Mouse (Mus musculus) midbrain, embryonic 10.5 days (tissue): ENCODE measurements around the gene Arsk. TPM values are rescaled to one million over a fixed set of nuclear protein-coding genes. Genes with fewer than 3 reads are reported as not detected.

Experiments used
- DNase-seq: peaks from one replicate; pipeline ENCODE4 v3.0.0-alpha.2; 2017; ENCODE audit warnings: low spot score
- H3K27ac ChIP-seq: fragments of 300-500 bp; sonication (generic); replicated peaks from 2 replicates; pipeline ENCODE4 v1.5.1; 2016; ENCODE audit warnings: mild to moderate bottlenecking
- H3K27me3 ChIP-seq: fragments of 300-500 bp; sonication (generic); 2 replicates; pipeline ENCODE4 v1.6.1; 2016; ENCODE audit warnings: low read depth, mild to moderate bottlenecking; ENCODE audit not compliant: poor library complexity, severe bottlenecking
- H3K36me3 ChIP-seq: fragments of 300-500 bp; sonication (generic); 2 replicates; pipeline ENCODE4 v1.6.1; 2016; ENCODE audit warnings: mild to moderate bottlenecking, moderate library complexity
- H3K4me1 ChIP-seq: fragments of 300-500 bp; sonication (generic); 2 replicates; pipeline ENCODE4 v1.6.1; 2016
- H3K4me3 ChIP-seq: fragments of 300-500 bp; sonication (generic); 2 replicates; pipeline ENCODE4 v1.5.1; 2016; ENCODE audit warnings: mild to moderate bottlenecking, moderate library complexity
- H3K9me3 ChIP-seq: fragments of 300-500 bp; sonication (generic); replicated peaks from 2 replicates; pipeline ENCODE4 v1.6.1; 2016; ENCODE audit warnings: mild to moderate bottlenecking
- WGBS: fragments of 180-500 bp; shearing (Covaris S2); methylation state at CpG from one replicate; pipeline ENCODE4 v1.1.7; 2016; 5-methylcytosine and 5-hydroxymethylcytosine counted together
- polyA plus RNA-seq: library from polyadenylated mRNA; unstranded; fragments of >200 nt; fragmentation: Nextera tagmentation; extraction: Ambion mirVana; gene quantifications from 2 replicates; pipeline ENCODE4 v1.2.1, GENCODE M21; 2016

Arsk gene
- polyA plus RNA-seq = 4.1 and 6.0 TPM in 2 replicates

- under 1% methylated on average over 34 of the region's 34 CpGs for WGBS
- peaks cover 13% of the 10 kb centered on the region for H3K4me1 ChIP-seq
- H3K27ac ChIP-seq = peak within 1 kb of the TSS; percentile 88
- H3K4me3 ChIP-seq = peak within 1 kb of the TSS; percentile 82
- H3K9me3 ChIP-seq = no peaks in the 10 kb centered on the region
- peak; percentile 93 for DNase-seq
- no peaks in the 10 kb centered on the region for H3K27me3 ChIP-seq
- peaks cover 11% of the 10 kb centered on the region; the same call in 1 of the 2 replicates for H3K36me3 ChIP-seq
Observed at GRCm38 (mm10) chr13:76098493-76099303, at the start of gene Arsk, which contains the start of gene Ttc37. Gene Arsk (minus strand): TSS chr13:76098660. Gene Ttc37 (plus strand): TSS chr13:76098734.

- Histone ChIP-seq H3K4me1 (no peaks in the 10 kb centered on the region), H3K4me3 (no peak overlapping the region), H3K9me3 (no peaks in the 10 kb centered on the region), H3K36me3 (peaks cover 52% of the 10 kb centered on the region), H3K27ac (no peak overlapping the region), H3K27me3 (no peaks in the 10 kb centered on the region)
- DNase-seq = no peak
- WGBS = 90% methylated on average over 12 of the region's 12 CpGs
Observed at GRCm38 (mm10) chr13:76141117-76141808, 42.8 kb upstream of the Arsk start.

- Histone ChIP-seq H3K36me3 (peaks cover 63% of the 10 kb centered on the region), H3K4me1 (no peaks in the 10 kb centered on the region), H3K27me3 (no peaks in the 10 kb centered on the region), H3K9me3 (no peaks in the 10 kb centered on the region), H3K4me3 (no peak overlapping the region), H3K27ac (no peak overlapping the region)
- DNase-seq = no peak
- WGBS = 91% methylated on average over 3 of the region's 3 CpGs
Observed at GRCm38 (mm10) chr13:76138862-76139261, 40.4 kb upstream of the Arsk start.

DNA sequence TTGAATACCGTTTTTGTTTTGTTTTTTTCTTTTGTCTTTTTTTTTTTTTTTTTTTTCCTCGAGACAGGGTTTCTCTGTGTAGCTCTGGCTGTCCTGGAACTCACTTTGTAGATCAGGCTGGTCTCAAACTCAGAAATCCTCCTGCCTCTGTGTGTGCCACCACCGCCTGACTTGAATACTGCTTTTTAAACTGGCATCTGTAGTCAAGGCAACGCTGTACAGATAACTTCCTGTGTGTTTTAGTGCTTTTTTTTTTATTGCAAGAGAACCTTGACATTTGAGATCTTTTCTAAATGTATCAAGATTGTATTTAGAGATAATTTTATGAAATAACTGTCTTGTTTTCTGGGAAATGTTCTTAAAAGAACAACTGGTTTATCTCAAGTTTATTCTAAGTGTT, 34.0 kb upstream of the Arsk start:
- no peak for DNase-seq
- Histone ChIP-seq H3K4me3 (no peak overlapping the region), H3K27ac (no peak overlapping the region), H3K4me1 (no peaks in the 10 kb centered on the region), H3K9me3 (no peaks in the 10 kb centered on the region), H3K36me3 (peaks cover 64% of the 10 kb centered on the region), H3K27me3 (no peaks in the 10 kb centered on the region)
- 85% methylated on average over 4 of the region's 4 CpGs for WGBS

- H3K9me3 ChIP-seq = no peaks in the 10 kb centered on the region
- DNase-seq = no peak
- H3K36me3 ChIP-seq = peaks cover 77% of the 10 kb centered on the region
- no peaks in the 10 kb centered on the region for H3K4me1 ChIP-seq
- no peak overlapping the region for H3K27ac ChIP-seq
- no peaks in the 10 kb centered on the region for H3K27me3 ChIP-seq
- no peak overlapping the region for H3K4me3 ChIP-seq
- WGBS = 95% methylated on average over 4 of the region's 4 CpGs
Observed at GRCm38 (mm10) chr13:76128799-76129198, 30.3 kb upstream of the Arsk start.

GRCm38 (mm10) chr13:76109069-76109824, 10.8 kb upstream of the Arsk start:
- DNase-seq = no peak
- 90% methylated on average over 18 of the region's 18 CpGs for WGBS
- Histone ChIP-seq H3K27ac (no peak overlapping the region), H3K27me3 (no peaks in the 10 kb centered on the region), H3K9me3 (no peaks in the 10 kb centered on the region), H3K4me1 (no peaks in the 10 kb centered on the region), H3K4me3 (no peak overlapping the region), H3K36me3 (peaks cover 42% of the 10 kb centered on the region)

GRCm38 (mm10) chr13:76101989-76102388, 3.5 kb upstream of the Arsk start:
- 93% methylated on average over 2 of the region's 2 CpGs for WGBS
- Histone ChIP-seq H3K4me1 (peaks cover 13% of the 10 kb centered on the region), H3K36me3 (peaks cover 16% of the 10 kb centered on the region; the same call in 1 of the 2 replicates), H3K9me3 (no peaks in the 10 kb centered on the region), H3K27me3 (no peaks in the 10 kb centered on the region), H3K4me3 (no peak overlapping the region), H3K27ac (no peak overlapping the region)
- DNase-seq = no peak

- Histone ChIP-seq H3K27ac (peak overlapping the region; percentile 88), H3K27me3 (no peaks in the 10 kb centered on the region), H3K9me3 (no peaks in the 10 kb centered on the region), H3K4me3 (peak overlapping the region; percentile 82), H3K4me1 (peaks cover 13% of the 10 kb centered on the region), H3K36me3 (peaks cover 7% of the 10 kb centered on the region; the same call in 1 of the 2 replicates)
- DNase-seq = no peak
- 4% methylated on average over 16 of the region's 16 CpGs for WGBS
Observed at GRCm38 (mm10) chr13:76098116-76098492, 356 bp downstream of the Arsk start.

DNA sequence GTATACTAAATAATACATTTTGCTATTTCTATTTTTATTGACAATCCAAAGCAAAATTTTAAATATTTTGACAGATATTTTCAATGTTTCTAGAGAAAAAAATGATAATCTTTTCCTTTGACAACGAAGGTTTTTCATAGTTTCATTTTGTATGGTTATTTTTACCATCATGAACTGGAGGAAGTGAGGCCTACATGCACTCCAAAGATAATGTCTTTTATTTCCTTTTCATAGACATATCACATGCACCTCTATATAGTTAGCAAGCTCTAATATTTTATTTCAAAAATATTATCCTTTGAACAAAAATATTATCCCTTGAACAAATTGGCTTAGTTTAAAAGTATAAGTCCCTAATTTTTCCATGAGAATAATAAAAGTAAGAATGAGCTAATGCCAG, 24.1 kb downstream of the Arsk start:
- Histone ChIP-seq H3K27me3 (no peaks in the 10 kb centered on the region), H3K4me1 (no peaks in the 10 kb centered on the region), H3K9me3 (no peaks in the 10 kb centered on the region), H3K36me3 (no peaks in the 10 kb centered on the region), H3K27ac (no peak overlapping the region), H3K4me3 (no peak overlapping the region)
- 90% methylated on average over 1 of the region's 1 CpGs for WGBS
- DNase-seq = no peak

DNA sequence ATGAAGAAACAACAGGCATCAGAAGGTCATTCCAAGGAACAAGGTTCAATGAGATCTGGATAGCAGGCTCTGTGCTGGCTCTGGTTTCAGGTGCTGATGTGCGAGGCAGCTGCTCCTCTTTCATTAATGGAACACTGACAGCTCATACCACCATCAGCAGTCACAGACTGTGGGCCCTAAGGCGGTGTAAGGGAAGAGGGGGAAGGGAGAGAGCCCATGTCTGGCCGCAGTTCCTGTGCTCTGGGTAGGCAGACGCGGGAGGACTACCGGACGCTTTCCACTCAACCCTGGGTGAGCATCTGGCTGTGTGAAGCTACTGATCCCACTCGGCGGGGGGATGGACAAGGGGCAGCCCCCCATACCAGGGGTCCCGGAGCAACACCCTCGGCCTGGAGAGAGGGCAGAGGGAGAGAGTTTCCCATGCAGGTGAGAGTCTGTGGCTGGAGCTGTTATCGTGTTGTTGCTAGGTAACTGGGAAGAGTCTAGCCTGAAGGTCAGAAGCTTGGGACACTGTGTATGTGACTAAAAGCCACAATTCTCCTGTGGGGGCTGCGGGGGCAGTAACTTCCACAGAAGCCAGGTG, 34.0 kb downstream of the Arsk start:
- WGBS = 88% methylated on average over 13 of the region's 13 CpGs
- Histone ChIP-seq H3K9me3 (no peaks in the 10 kb centered on the region), H3K27me3 (no peaks in the 10 kb centered on the region), H3K4me1 (no peaks in the 10 kb centered on the region), H3K4me3 (no peak overlapping the region), H3K36me3 (peaks cover 22% of the 10 kb centered on the region), H3K27ac (no peak overlapping the region)
- no peak for DNase-seq

- WGBS = 91% methylated on average over 4 of the region's 4 CpGs
- Histone ChIP-seq H3K4me1 (no peaks in the 10 kb centered on the region), H3K4me3 (no peak overlapping the region), H3K27me3 (no peaks in the 10 kb centered on the region; the same call in 1 of the 2 replicates), H3K36me3 (peaks cover 22% of the 10 kb centered on the region), H3K27ac (no peak overlapping the region), H3K9me3 (no peaks in the 10 kb centered on the region)
- DNase-seq = no peak
Observed at GRCm38 (mm10) chr13:76063548-76063947, 34.9 kb downstream of the Arsk start.

- no peak overlapping the region for H3K4me3 ChIP-seq
- peaks cover 8% of the 10 kb centered on the region for H3K27me3 ChIP-seq
- WGBS = 93% methylated on average over 3 of the region's 3 CpGs
Observed at GRCm38 (mm10) chr13:76062569-76062968, 35.9 kb downstream of the Arsk start.

More at GRCm38 (mm10) chr13:76062569-76062968, 35.9 kb downstream of the Arsk start:
- H3K36me3 ChIP-seq = peaks cover 22% of the 10 kb centered on the region
- no peaks in the 10 kb centered on the region for H3K9me3 ChIP-seq
- no peak overlapping the region for H3K27ac ChIP-seq
- no peaks in the 10 kb centered on the region for H3K4me1 ChIP-seq
- DNase-seq = no peak
